Mouse (Mus musculus): ENCODE data around the gene Col1a1. TPM values are rescaled to one million over a fixed set of nuclear protein-coding genes. Genes with fewer than 3 reads are reported as not detected.

Gene Col1a1
- total RNA-seq, 2 experiments from 2014 or later = 154 to 483 TPM

DNA sequence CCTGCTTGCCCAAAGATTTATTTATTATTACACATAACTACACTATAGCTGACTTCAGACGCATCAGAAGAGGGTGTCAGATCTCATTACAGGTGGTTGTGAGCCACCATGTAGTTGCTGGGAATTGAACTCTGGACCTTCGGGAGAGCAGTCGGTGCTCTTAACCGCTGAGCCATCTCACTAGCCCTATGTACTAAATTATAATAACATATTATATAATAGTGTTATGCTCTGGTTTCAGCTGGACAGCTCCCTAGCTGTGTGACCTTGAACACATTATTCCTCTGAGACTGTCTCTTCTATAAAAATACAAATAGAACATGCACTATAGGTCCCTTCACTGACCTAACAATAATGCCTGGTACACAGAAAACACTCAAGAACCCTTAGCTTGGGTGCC is 11.0 kb upstream of the Col1a1 start:
- intact Hi-C loops (cut with DNase I) = no loop called here
- TF ChIP-seq CTCF (IDR thresholded peaks at IDR 0.05) = no peak
- H3K4me3 ChIP-seq = no peak overlapping the region
- no peak overlapping the region for H3K27ac ChIP-seq
- DNase-seq = no peak

DNA sequence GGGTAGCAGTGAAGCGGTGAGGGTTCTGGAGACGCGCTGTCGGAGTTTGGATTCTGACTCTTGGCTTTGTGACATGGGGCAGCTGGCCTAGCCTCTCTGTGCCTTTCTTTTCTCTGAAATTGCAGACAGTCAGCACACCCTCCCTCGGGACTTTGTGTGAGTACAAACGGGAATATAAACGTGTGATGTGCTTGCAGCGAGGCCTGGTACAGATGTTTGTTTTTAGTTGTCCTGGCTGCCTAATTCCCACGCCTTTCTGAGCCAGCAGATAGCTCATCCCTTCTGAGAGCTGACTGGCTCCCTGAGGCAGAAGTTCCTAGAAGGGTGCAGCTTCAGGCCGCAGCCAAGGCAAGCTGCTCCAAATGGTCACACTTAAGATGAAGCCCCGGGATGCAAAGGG is 9.6 kb upstream of the Col1a1 start:
- peak; percentile 63 for DNase-seq
- no peak for TF ChIP-seq CTCF (IDR thresholded peaks at IDR 0.05)
- Histone ChIP-seq H3K4me3 (no peak overlapping the region), H3K27ac (peak overlapping the region; percentile 54)
- intact Hi-C loops (cut with DNase I) = no loop called here

DNA sequence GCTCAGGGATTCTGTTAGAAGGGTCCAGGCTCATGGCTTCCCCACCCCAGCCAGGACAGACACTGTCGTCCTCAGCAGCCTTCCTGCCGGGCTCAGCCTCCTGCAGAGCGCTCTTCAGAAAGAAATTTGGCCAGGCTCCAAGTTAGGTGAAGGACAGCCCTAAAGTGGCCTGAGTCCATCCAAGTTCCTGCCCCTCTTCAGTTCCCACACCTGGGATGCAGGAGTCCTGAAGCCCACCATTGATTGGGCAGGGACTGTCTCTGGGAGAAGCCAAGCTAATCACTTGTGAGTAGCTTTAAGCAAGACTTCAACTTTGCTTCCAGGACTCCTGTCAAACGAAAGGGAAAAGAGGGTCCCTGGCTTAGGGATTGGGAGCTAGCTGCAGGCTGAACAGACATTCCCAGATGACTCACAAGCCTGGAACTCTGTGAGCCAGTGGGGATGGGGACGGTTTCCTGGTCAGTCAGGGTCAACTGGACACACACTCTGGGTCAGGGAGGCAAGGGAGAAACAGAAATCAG is 8.2 kb upstream of the Col1a1 start:
- intact Hi-C loops (cut with DNase I) = no loop called here
- no peak for TF ChIP-seq CTCF (IDR thresholded peaks at IDR 0.05)
- DNase-seq = peak; percentile 57
- Histone ChIP-seq H3K4me3 (0 out of 2 replicates have a peak overlapping the region, but pooled peaks have one; percentile 3), H3K27ac (peak overlapping the region; percentile 87)

DNA sequence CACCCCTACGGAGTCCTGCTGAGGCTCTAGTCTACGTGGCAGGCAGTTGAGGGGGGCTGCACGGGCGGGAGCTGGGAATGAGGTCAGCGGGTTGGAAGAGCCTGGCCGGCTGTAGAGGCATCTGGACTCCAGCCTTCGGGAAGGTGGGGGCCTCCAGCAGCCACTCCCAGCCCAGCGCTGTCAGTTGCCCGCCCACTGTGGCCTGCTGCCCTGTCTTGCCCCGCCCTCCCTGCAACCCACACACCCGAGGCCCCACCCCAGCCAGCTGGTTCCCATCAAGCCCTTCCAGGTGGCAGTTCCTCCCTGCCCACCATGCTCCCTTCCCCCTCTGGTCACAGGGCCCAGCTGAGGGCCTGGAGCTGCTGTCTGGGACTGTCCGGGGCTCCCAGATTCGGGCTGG is 7.2 kb upstream of the Col1a1 start:
- peak; percentile 95 for DNase-seq
- TF ChIP-seq CTCF (IDR thresholded peaks at IDR 0.05) = no peak
- H3K4me3 ChIP-seq = peak overlapping the region; percentile 52
- intact Hi-C loops (cut with DNase I) = no loop called here
- peak overlapping the region; percentile 87 for H3K27ac ChIP-seq

DNA sequence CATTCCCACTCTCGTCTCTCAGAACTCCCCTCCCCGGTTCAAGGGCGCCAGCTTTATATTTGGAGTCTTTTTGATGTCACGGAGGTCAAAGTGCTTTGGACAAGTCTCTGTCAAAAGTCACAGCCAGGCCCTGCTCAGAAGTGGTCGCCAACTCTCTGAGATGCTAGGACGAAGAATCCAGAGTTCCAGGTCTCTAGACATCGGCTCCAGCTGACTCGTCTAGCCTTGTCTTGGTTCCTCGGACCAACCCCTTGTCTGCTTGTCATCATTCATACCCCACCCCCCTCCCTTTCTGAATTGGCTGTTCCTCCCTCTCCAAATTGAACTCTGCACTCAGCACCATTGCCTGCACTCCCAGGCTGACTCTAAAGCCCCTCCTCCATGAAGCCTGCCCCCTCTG is 6.4 kb upstream of the Col1a1 start:
- DNase-seq = no peak
- Histone ChIP-seq H3K27ac (peak overlapping the region; percentile 87), H3K4me3 (0 out of 2 replicates have a peak overlapping the region, but pooled peaks have one; percentile 3)
- no peak for TF ChIP-seq CTCF (IDR thresholded peaks at IDR 0.05)
- intact Hi-C loops (cut with DNase I) = no loop called here

DNA sequence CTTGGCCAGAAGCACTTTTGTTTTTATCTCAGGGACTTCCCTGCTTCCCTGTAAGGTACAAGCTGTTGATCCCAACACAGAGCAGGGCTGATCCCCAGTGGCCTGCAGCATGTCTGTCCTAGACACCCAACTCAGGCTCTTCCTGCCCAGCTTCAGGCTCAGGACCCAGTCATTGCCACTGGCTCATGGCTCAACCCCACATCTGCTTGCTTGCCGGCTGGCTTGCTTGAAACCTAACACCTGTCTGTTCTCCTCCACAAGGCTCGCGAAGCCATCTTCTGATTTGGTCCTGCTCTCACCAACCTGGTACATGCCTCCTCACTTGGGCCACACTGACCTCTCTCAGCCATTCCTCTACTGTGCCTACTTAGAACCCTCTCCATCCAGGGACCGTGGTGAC is 5.9 kb upstream of the Col1a1 start:
- no peak for TF ChIP-seq CTCF (IDR thresholded peaks at IDR 0.05)
- no peak overlapping the region for H3K4me3 ChIP-seq
- DNase-seq = peak; percentile 46
- H3K27ac ChIP-seq = peak overlapping the region; percentile 87
- intact Hi-C loops (cut with DNase I) = no loop called here

DNA sequence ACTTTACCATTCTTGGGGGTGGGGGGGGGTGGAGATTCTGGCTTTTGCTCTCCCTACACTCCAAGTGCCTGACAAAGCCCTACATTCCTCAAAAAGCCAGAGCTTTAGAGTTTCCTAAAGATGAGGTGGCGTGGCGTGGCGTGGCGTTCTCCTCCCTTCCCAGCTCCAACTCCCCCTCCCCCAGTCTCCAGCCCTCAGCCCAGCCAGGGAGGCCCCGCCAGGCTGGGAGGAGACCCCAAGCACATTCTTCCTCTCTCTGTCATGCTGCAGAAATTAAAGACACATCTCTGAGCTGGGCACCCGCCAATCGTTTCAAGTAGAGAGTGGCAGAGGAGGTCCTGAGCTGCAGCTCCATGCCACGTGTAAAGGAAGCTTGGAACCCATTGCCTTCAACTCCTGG is 2.4 kb upstream of the Col1a1 start:
- Histone ChIP-seq H3K4me3 (peak overlapping the region; percentile 52), H3K27ac (peak overlapping the region; percentile 85)
- no peak for TF ChIP-seq CTCF (IDR thresholded peaks at IDR 0.05)
- intact Hi-C loops (cut with DNase I) = no loop called here
- DNase-seq = peak; percentile 77

DNA sequence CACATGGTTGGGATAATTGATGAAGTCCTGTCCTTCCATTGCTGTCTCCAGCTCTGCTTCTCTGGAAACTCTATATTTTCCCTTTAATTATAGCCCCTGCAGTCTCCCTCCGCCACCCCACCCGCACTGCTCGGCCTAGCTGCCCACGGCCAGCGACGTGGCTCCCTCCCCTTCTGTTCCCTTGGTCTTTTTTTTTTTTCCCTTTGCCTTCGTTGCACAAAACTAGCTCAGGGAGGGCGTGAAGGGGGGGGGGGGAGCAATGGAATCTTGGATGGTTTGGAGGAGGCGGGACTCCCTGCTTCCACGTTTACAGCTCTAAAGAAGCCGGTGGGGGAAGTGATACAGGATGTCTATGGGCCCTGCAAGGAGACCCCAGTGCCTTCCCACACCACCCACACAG is 1.5 kb upstream of the Col1a1 start:
- DNase-seq = peak; percentile 60
- intact Hi-C loops (cut with DNase I) = no loop called here
- TF ChIP-seq CTCF (IDR thresholded peaks at IDR 0.05) = no peak
- Histone ChIP-seq H3K27ac (peak overlapping the region; percentile 90), H3K4me3 (peak overlapping the region; percentile 77)

DNA sequence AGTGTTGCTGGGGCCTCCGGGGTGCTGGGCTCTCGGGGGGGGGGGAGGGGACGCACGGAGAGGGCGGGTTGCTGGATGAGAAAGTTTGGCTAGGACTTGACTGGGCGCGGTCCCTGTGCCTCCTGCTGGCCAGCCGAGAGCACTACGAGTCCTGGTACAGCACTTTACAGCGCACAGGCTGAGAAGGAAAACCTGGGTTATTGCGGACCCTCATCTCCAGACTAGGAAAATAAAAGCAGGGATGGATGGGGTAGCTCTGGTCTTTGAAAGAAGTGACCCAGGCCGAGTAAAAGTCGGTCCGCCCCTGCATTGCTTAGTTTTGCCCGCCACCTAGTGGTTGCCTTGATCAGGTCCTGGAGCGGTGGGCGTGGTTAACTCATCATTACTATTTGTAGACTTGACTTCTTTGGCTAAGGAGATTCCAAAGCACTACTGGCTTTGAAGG is 849 bp downstream of the Col1a1 start:
- peak; percentile 91; the same call in 1 of the 2 replicates for TF ChIP-seq CTCF (IDR thresholded peaks at IDR 0.05)
- Histone ChIP-seq H3K4me3 (peak overlapping the region; percentile 77), H3K27ac (peak overlapping the region; percentile 90)
- DNase-seq = peak; percentile 89
- intact Hi-C loops (cut with DNase I) = loop anchor here (1.0 to 2.0 kb wide), 2 partner anchors 24 to 71 kb away; no protein-coding TSS in a partner anchor

DNA sequence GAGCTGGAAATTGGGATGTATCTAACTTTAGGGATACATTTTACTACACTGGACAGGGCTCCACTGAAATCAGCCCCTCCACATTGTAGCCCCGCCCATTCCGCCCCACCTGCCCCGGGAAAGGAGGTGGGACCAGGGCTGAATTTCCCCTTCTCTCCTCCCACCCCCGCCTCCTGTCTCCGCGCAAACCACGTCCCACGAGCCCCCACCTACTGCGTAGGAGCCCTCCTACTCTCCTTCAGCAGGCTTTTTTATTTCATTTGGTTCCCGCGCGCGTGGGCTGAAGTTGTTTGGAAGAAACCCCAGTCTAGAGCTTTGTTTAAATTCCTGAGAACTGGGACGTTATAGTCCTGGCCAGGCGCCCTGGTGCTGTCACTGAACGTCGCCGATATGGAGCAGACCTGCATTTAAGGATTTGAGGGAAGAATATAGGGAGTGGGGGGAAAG is 1.3 kb downstream of the Col1a1 start:
- no peak for TF ChIP-seq CTCF (IDR thresholded peaks at IDR 0.05)
- Histone ChIP-seq H3K4me3 (peak overlapping the region; percentile 77), H3K27ac (peak overlapping the region; percentile 90)
- DNase-seq = peak; percentile 78
- intact Hi-C loops (cut with DNase I) = loop anchor here (1.0 to 2.0 kb wide), 2 partner anchors 25 to 71 kb away; no protein-coding TSS in a partner anchor

DNA sequence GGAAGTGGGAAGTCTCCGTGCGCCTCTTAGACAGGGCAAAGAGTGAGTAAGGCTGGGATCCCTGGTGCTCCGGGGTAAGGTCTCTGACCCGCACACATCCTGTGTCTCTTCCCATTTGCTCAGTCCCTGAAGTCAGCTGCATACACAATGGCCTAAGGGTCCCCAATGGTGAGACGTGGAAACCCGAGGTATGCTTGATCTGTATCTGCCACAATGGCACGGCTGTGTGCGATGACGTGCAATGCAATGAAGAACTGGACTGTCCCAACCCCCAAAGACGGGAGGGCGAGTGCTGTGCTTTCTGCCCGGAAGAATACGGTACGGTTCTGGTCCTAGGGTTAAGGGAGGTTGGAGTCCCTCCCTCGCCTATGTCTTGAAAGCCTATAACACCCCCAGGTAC is 1.8 kb downstream of the Col1a1 start:
- DNase-seq = no peak
- intact Hi-C loops (cut with DNase I) = loop anchor here (1.0 to 2.0 kb wide), 3 partner anchors 25 to 71 kb away; no protein-coding TSS in a partner anchor
- Histone ChIP-seq H3K4me3 (peak overlapping the region; percentile 77), H3K27ac (peak overlapping the region; percentile 90)
- TF ChIP-seq CTCF (IDR thresholded peaks at IDR 0.05) = no peak

DNA sequence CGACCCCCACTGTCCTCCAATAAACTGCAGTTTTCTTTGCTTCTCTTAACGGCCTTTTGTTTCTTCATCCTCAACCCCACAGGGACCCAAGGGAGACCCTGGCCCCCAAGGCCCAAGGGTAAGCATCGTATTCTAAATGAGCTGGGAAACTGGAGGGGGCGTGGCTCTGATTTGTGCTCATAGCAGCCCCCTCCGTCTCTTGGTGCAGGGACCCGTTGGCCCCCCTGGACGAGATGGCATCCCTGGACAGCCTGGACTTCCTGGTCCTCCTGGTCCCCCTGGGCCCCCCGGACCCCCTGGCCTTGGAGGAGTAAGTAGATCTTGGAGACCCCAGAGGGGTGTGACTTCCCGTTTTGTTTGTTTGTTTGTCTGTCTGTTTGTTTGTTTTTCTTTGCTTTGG is 2.3 kb downstream of the Col1a1 start:
- Histone ChIP-seq H3K27ac (peak overlapping the region; percentile 90), H3K4me3 (peak overlapping the region; percentile 77)
- no peak for TF ChIP-seq CTCF (IDR thresholded peaks at IDR 0.05)
- DNase-seq = no peak
- intact Hi-C loops (cut with DNase I) = loop anchor here (2.0 kb wide), 1 partner anchor 63 kb away; no protein-coding TSS in a partner anchor

DNA sequence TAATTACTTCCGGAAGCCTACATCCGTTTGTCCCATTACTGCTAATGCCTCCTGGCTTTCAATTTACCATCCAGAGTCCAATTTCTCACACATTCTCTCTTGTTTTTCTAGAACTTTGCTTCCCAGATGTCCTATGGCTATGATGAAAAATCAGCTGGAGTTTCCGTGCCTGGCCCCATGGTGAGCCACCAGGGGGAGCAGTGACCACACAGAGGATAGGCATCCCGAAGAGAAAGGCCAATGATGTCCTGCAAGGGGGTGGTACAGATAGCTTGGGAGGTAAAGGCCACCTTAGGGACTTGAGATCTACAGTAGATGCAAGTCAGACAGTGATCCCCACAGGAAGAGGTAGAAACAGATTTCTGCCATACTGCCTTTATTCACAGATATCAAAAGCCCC is 3.3 kb downstream of the Col1a1 start:
- TF ChIP-seq CTCF (IDR thresholded peaks at IDR 0.05) = peak; percentile 98
- H3K27ac ChIP-seq = peak overlapping the region; percentile 77
- intact Hi-C loops (cut with DNase I) = loop anchor here (1.0 to 2.0 kb wide), 2 partner anchors 31 to 62 kb away; no protein-coding TSS in a partner anchor
- DNase-seq = peak; percentile 83
- peak overlapping the region; percentile 77 for H3K4me3 ChIP-seq

DNA sequence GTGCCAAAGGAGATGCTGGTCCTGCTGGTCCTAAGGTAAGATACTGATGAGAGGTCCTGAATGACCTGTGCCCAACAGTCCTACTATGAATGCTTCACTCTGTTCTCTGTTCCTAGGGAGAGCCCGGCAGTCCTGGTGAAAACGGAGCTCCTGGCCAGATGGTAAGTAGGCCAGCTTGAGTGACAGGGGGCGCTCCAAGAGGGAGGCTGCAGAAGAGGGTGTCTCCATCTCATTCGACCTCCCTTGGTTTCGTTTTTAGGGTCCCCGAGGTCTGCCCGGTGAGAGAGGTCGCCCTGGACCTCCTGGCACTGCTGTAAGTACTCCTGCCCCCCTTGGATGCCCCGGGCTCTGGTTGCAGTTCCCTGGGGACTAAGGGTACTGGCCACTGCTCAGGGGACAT is 5.1 kb downstream of the Col1a1 start:
- TF ChIP-seq CTCF (IDR thresholded peaks at IDR 0.05) = no peak
- intact Hi-C loops (cut with DNase I) = loop anchor here (2.0 kb wide), 1 partner anchor 102 kb away; no protein-coding TSS in a partner anchor
- H3K4me3 ChIP-seq = peak overlapping the region; percentile 77
- peak overlapping the region; percentile 77 for H3K27ac ChIP-seq
- DNase-seq = no peak

Data from gastrocnemius, adult 2 months (tissue).